Mouse (Mus musculus) erythroblast, embryonic 14.5 days (primary cell): ENCODE data around the gene Zfyve19. TPM values are rescaled to one million over a fixed set of nuclear protein-coding genes. Genes with fewer than 3 reads are reported as not detected.

ENCODE experiments used
- H3K27me3 ChIP-seq: 2 replicates; pipeline ENCODE4 v1.6.1; 2012; ENCODE audit warnings: inconsistent platforms; ENCODE audit not compliant: control insufficient read depth
- H3K36me3 ChIP-seq: 2 replicates; pipeline ENCODE4 v1.6.1; 2012; ENCODE audit warnings: mild to moderate bottlenecking, inconsistent platforms; ENCODE audit not compliant: control insufficient read depth
- H3K4me1 ChIP-seq: 2 replicates; pipeline ENCODE4 v1.6.1; 2012; ENCODE audit warnings: inconsistent platforms; ENCODE audit not compliant: control insufficient read depth
- H3K4me3 ChIP-seq: replicated peaks from 2 replicates; pipeline ENCODE3; 2012; ENCODE audit warnings: moderate library complexity, mild to moderate bottlenecking, inconsistent platforms
- H3K9me3 ChIP-seq: 2 replicates; pipeline ENCODE4 v1.6.1; 2012; ENCODE audit warnings: low read length, inconsistent platforms, mixed read lengths; ENCODE audit not compliant: control insufficient read depth
- GATA1 ChIP-seq: IDR thresholded peaks from 2 replicates; pipeline ENCODE4 v1.6.1; 2012; ENCODE audit warnings: low read length, inconsistent platforms, mixed read lengths
- TAL1 ChIP-seq: IDR thresholded peaks from 3 replicates; pipeline ENCODE4 v1.6.1; 2012; ENCODE audit warnings: low read length, inconsistent platforms, mixed read lengths
- polyA plus RNA-seq: library from polyadenylated mRNA; stranded (reverse); fragments of >175 nt; gene quantifications from 2 replicates; pipeline ENCODE4 v1.2.3, GENCODE M21; 2012

Gene Zfyve19
- polyA plus RNA-seq, 1 experiment: 1.9 TPM

DNA sequence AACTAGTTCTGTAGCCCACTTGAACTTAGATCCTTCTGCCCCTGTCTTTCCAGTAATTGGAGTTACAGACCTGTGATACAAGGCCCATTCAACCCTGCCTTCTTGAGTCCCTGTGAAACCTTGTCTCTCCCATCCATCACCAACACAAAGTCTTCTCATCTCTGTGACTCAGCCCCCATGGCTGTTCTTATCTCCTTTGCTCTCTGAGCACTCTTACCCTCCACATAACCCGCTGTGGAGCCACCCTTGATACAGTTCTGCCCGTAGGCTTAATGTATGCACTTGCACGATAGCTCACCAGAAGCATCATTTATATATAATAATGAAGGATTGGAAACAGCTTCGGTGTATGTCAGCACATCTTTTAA is 32.4 kb downstream of the Zfyve19 start:
- peaks cover 3% of the 10 kb centered on the region; the same call in 1 of the 2 replicates for H3K9me3 ChIP-seq
- H3K27me3 ChIP-seq: peaks cover 52% of the 10 kb centered on the region
- TF ChIP-seq GATA1 (no peak), TAL1 (no peak)
- H3K4me3 ChIP-seq: no peak overlapping the region
- peaks cover 5% of the 10 kb centered on the region for H3K4me1 ChIP-seq
- no peaks in the 10 kb centered on the region for H3K36me3 ChIP-seq

DNA sequence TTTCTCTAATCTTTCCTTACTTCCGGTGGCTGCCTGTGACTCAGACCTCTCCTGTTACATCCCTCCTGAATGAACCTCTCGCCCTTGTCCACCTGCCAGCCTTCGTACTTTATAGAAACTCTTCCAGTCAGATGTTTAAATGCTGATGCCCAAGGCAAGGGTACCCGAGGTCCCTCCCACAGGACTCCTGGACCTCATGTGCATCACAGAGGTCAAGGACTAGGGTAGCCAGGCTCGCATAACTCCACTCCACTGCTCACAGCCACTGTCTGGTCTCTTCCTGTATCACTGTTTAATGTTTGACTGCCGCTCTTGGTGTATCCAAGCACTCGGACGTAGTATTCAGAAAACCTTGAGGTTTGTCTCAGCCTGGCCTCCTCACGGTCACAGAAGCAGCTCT is 34.1 kb downstream of the Zfyve19 start:
- Histone ChIP-seq H3K9me3 (peaks cover under 1% of the 10 kb centered on the region; the same call in 1 of the 2 replicates), H3K36me3 (no peaks in the 10 kb centered on the region), H3K4me1 (peaks cover under 1% of the 10 kb centered on the region), H3K27me3 (peaks cover 37% of the 10 kb centered on the region), H3K4me3 (no peak overlapping the region)
- no peak for TF ChIP-seq GATA1
- no peak for TF ChIP-seq TAL1

DNA sequence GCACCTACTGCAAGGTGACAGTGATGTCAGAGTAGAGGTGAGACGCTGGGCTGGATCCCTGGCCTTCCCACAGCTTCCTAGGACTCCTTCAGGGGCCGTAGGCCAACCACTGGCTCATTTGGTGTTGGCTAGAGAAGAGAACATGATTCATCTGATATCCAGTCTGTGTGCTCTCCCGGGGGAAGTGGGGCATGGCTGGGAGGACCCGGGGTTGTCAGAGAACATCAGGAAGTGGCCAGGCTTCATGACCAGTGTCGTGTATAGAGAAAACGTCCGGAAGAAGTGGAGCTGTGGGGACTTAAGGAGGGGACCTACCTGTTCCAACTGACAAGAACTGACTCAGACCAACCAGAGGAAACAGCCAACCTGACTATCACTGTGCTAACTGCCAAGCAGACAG is 36.8 kb downstream of the Zfyve19 start:
- H3K4me3 ChIP-seq: no peak overlapping the region
- no peaks in the 10 kb centered on the region for H3K9me3 ChIP-seq
- H3K4me1 ChIP-seq: no peaks in the 10 kb centered on the region
- no peaks in the 10 kb centered on the region for H3K36me3 ChIP-seq
- peaks cover 10% of the 10 kb centered on the region for H3K27me3 ChIP-seq
- TF ChIP-seq TAL1 (no peak), GATA1 (no peak)

DNA sequence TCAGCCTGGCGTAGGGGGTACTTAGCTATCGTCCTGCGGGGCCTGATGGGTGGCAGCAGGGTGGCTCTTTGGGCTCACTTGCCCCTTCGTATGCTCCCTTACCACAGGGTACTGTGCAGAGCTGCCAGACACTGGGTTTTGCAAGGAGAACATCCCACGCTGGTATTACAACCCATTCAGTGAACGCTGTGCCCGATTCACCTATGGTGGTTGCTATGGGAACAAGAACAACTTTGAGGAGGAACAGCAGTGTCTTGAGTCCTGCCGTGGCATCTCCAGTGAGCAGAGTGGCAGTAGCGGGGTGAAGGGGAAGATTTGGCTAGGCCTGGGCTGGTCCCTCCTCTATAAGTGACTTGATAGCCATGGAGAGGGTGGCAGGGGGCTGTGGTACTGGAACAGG is 39.5 kb downstream of the Zfyve19 start:
- Histone ChIP-seq H3K36me3 (no peaks in the 10 kb centered on the region), H3K27me3 (peaks cover 2% of the 10 kb centered on the region; the same call in 1 of the 2 replicates), H3K4me3 (no peak overlapping the region), H3K9me3 (no peaks in the 10 kb centered on the region), H3K4me1 (peaks cover 8% of the 10 kb centered on the region)
- TF ChIP-seq GATA1 (no peak), TAL1 (no peak)

DNA sequence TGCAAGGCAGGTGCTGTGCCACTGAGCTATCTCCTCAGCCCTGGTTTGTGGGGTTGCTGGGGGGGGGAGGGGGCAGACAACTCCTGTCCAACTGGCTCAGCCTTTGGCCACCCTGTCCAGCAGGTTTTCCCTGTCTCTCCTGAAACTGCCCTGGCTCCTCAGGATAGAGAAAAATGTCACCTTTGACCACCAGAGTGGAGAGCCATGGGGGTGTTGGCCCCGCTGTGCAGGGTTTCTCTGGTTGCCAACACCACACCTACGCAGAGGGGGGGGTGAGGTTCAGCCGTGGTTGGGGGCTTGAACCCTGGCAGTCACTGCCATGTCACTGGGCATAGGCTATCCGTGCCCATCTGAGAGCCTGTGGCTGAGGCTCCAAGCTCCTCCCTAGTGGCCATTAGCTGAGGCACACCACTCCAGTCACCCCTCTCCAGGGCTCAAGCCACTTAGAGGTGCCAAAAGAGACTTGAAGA is 41.2 kb downstream of the Zfyve19 start:
- Histone ChIP-seq H3K27me3 (peaks cover 17% of the 10 kb centered on the region), H3K9me3 (no peaks in the 10 kb centered on the region), H3K36me3 (no peaks in the 10 kb centered on the region), H3K4me3 (no peak overlapping the region), H3K4me1 (peaks cover 8% of the 10 kb centered on the region)
- TF ChIP-seq GATA1: no peak
- TF ChIP-seq TAL1: no peak

DNA sequence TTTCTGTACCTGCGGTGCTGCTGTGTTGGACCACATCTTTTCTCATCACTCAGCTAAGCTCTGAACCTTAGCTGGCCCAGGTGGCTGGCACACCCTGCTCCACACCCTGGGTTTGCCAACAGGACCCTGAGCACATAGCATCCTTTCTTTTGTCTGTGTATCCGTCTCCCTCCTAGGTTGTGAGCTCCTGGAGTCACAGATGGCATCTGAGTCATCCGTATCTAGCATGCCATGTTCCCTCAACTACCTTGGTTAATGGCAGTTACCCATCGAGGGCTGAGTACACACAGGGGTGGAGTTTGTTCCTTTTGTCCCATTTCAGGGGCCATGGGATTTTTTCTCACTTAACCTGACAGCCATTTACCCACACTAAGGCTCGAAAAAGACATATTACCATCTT is 42.0 kb downstream of the Zfyve19 start:
- TF ChIP-seq TAL1: no peak
- no peak for TF ChIP-seq GATA1
- peaks cover 8% of the 10 kb centered on the region for H3K4me1 ChIP-seq

DNA sequence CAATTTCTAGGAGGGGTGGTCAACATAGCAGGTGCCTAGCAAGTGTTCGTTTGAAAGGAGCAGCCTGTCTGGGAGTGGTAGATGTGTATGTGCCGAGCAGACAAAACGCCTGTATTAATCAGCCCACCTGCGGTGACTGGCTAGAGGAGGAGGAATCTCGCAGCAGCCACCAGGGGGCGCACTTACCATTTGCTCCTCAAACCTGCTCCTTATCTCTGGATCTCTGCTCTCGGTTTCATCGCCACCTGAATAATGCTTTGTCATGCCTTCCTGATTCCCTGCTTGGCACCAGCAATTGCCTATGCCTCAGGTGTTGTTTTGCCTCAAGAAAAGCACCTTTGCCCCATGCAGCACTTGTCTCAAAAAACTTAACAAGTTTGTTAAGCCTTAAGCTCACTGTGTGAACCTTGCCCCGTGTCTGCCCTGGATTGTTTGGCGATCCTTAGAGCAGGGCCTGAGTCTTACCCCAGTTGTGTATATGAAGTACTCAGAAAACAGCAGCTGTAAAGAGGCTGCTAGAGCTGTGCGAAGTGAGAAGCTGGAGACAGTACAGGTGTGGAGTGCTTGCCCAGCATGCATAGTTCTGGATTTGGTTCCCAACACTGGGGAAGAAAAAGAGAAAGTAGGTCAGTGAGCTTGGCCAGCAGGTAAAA is 42.5 kb downstream of the Zfyve19 start:
- H3K4me1 ChIP-seq: peaks cover 8% of the 10 kb centered on the region
- H3K9me3 ChIP-seq: no peaks in the 10 kb centered on the region
- TF ChIP-seq TAL1 (no peak), GATA1 (peak; percentile 95)
- H3K36me3 ChIP-seq: no peaks in the 10 kb centered on the region
- peak overlapping the region; percentile 28 for H3K4me3 ChIP-seq
- peaks cover 27% of the 10 kb centered on the region for H3K27me3 ChIP-seq

More for the DNA sequence above, 42.0 kb downstream of the Zfyve19 start:
- no peaks in the 10 kb centered on the region for H3K9me3 ChIP-seq
- H3K27me3 ChIP-seq: peaks cover 25% of the 10 kb centered on the region
- H3K4me3 ChIP-seq: no peak overlapping the region
- H3K36me3 ChIP-seq: no peaks in the 10 kb centered on the region

DNA sequence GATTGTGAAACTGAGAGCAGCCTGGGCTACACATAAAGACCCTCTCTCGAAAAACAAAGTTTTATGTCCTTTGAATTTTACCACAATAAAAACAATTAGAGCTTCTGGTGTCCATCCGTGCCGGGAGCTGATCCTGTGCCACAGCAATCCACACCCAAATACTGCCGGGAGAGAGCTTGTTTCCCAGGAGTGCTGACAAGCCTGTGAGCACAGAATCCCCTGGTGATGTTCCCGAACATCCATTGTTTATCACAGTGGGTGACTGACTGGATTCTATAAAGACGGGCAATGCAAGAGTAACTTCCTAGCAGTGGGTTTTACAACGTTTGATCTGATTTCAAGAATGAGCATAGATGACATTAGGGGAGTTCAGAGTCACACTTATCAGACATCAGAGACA is 46.6 kb downstream of the Zfyve19 start:
- Histone ChIP-seq H3K4me3 (no peak overlapping the region), H3K27me3 (peaks cover 31% of the 10 kb centered on the region), H3K36me3 (no peaks in the 10 kb centered on the region), H3K9me3 (no peaks in the 10 kb centered on the region), H3K4me1 (peaks cover 8% of the 10 kb centered on the region)
- no peak for TF ChIP-seq TAL1
- TF ChIP-seq GATA1: no peak

DNA sequence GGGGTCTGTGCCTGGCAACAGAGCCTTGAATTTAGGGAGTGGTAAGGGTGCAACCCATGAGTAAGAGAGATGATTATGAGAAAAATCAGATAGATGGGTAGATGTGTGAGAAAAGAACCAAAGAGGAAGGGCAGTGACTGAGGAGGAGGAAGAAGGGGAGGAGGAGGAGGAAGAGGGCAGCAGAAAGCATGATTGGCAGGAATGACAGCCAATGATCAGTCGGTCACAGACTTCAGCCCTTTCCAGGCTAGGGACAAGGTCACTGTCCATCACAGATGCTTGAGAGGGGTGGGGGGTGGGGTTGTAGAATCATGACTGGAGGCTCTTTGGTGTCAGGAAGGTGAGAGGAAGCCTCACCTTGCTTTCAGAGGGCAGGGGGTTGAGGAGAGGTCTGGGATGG is 52.1 kb downstream of the Zfyve19 start:
- Histone ChIP-seq H3K9me3 (no peaks in the 10 kb centered on the region), H3K27me3 (peaks cover 14% of the 10 kb centered on the region), H3K4me3 (no peak overlapping the region), H3K36me3 (no peaks in the 10 kb centered on the region), H3K4me1 (no peaks in the 10 kb centered on the region)
- no peak for TF ChIP-seq GATA1

DNA sequence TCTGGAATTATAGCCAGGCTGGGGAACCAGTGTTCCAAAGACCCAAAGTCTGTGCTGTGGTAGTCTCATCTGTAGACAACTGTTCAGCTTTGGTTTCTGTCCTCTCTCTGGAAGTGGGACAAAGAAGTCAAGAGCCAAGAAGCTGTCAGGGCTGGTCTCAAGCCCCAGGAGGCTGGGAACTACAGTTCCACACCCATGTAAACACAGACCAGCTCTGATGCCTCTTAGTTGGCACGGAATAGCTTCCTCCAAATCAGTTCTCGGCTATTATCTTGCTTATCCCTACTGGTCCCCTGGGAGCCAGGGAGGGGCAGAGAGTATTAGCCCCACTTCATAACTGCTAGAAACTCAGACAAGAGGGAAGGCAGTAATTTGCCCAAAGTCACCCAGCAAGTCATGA is 52.9 kb downstream of the Zfyve19 start:
- Histone ChIP-seq H3K9me3 (no peaks in the 10 kb centered on the region), H3K4me3 (no peak overlapping the region)
- no peak for TF ChIP-seq GATA1
- TF ChIP-seq TAL1: no peak

More for the DNA sequence above, 52.9 kb downstream of the Zfyve19 start:
- Histone ChIP-seq H3K36me3 (no peaks in the 10 kb centered on the region), H3K4me1 (no peaks in the 10 kb centered on the region), H3K27me3 (peaks cover 12% of the 10 kb centered on the region)
